Mouse (Mus musculus) heart, postnatal 0 days (tissue): ENCODE measurements around the gene Prdm9.

Experiments
- CTCF ChIP-seq: IDR thresholded peaks from 2 replicates; pipeline ENCODE4 v1.5.1; 2016; ENCODE audit warnings: antibody characterized with exemption, control low read depth, low read depth
- EP300 ChIP-seq: IDR thresholded peaks from 2 replicates; pipeline ENCODE4 v1.6.1; 2016; ENCODE audit warnings: antibody characterized with exemption, low read depth

DNA sequence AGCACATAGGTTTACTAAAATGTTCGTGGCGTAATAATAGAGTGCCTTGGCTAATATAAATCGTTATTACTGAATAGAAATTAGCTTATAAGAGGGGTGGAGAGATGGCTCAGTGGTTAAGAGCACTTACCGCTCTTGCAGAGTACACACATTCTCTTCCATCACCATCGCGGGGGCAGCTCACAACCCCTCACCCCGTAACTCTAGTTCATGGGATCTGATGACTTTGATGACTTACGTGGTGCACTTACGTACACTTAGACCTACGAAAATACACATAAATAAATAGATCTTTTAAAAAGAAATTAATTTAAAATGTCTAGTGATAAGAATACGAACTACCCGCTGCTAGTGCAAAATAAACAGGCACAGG is 760 bp upstream of the Prdm9 start:
- no peak for TF ChIP-seq EP300
- TF ChIP-seq CTCF, result no peak
